Mouse (Mus musculus): Measurements from ENCODE around the gene Limk1. TPM values are rescaled to one million over a fixed set of nuclear protein-coding genes. Genes with fewer than 3 reads are reported as not detected.
A peak's percentile ranks its signal among the peaks of the same experiment; 100 is the strongest.
"Not testable (repeated sequence)": the region's sequence is repeated elsewhere in the genome, so short reads cannot be mapped to it uniquely, and the experiment has no call there.

The Limk1 gene
- polyA plus RNA-seq, 1 experiment from 2014 or later: 4.1 TPM

DNA sequence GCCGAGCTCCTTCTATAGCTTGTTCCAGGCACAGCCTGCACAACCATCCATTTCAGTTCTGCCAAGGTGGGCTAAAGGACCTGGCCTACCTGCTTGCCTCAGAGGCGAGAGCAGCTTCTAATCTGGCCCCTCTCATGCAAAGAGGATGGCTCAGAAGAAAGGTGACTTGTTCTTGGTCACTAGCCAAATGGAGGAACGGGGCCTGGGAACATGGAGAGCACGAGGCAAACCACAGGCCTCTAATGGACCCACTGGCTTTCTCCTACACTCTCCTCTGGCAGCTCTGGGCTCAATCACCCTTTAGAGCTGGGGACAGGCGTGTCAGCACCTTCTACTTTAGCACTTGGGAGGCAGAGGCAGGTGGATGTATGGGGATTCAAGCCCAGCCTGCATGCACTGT, 13.4 kb downstream of the Limk1 start:
- Histone ChIP-seq H3K9ac (no peak overlapping the region), H3K4me2 (replicated peaks) (no peak overlapping the region), H3K36me3 (no peaks in the 10 kb centered on the region), H3K9me3 (no peaks in the 10 kb centered on the region), H3K27me3 (replicated peaks) (no peaks in the 10 kb centered on the region), H3K4me1 (replicated peaks) (peaks cover 29% of the 10 kb centered on the region), H3K4me3 (replicated peaks) (no peak overlapping the region), H3K27ac (no peak overlapping the region)
- ATAC-seq: no peak
- 73% methylated on average over 5 of the region's 5 CpGs for WGBS

DNA sequence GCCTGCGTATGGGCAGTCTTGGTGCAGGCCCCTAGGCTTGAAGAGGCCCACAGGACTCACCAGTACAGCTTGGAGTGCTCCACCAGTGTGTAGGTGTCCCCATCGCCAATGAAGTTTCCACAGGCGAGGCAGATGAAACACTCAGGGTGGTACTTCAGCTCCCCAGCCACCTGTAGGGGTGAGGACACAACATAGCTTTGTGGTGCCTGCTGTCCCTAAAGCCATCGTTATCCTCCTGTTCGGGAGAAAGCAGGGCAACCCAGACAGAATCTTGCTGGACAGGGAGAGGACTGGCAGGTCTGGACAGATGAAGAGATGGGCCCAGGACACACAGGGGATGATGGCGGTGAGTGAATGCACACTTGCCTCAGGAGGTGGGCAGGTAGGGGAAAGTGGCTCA, 15.8 kb downstream of the Limk1 start:
- peaks cover 13% of the 10 kb centered on the region for H3K4me1 ChIP-seq (replicated peaks)
- no peak overlapping the region for H3K27ac ChIP-seq
- no peak overlapping the region for H3K9ac ChIP-seq
- no peaks in the 10 kb centered on the region for H3K9me3 ChIP-seq
- 93% methylated on average over 6 of the region's 6 CpGs for WGBS
- ATAC-seq: no peak
- 0 out of 2 replicates have a peak, but pooled peaks cover 8% of the 10 kb centered on the region for H3K36me3 ChIP-seq
- H3K4me2 ChIP-seq (replicated peaks): no peak overlapping the region
- H3K4me3 ChIP-seq (replicated peaks): no peak overlapping the region
- no peaks in the 10 kb centered on the region for H3K27me3 ChIP-seq (replicated peaks)

GRCm38 (mm10) chr5:134672198-134672516, 16.2 kb downstream of the Limk1 start:
- Histone ChIP-seq H3K4me3 (replicated peaks) (no peak overlapping the region), H3K4me1 (replicated peaks) (peaks cover 13% of the 10 kb centered on the region), H3K4me2 (replicated peaks) (no peak overlapping the region), H3K27me3 (replicated peaks) (no peaks in the 10 kb centered on the region), H3K27ac (no peak overlapping the region), H3K36me3 (0 out of 2 replicates have a peak, but pooled peaks cover 8% of the 10 kb centered on the region), H3K9me3 (no peaks in the 10 kb centered on the region), H3K9ac (no peak overlapping the region)
- ATAC-seq: no peak
- WGBS: 94% methylated on average over 1 of the region's 1 CpGs

- 70% methylated on average over 17 of the region's 17 CpGs for WGBS
- Histone ChIP-seq H3K9me3 (no peaks in the 10 kb centered on the region), H3K27ac (no peak overlapping the region), H3K4me3 (replicated peaks) (no peak overlapping the region), H3K36me3 (0 out of 2 replicates have a peak, but pooled peaks cover 8% of the 10 kb centered on the region), H3K9ac (no peak overlapping the region), H3K4me1 (replicated peaks) (peaks cover 10% of the 10 kb centered on the region), H3K4me2 (replicated peaks) (no peak overlapping the region), H3K27me3 (replicated peaks) (no peaks in the 10 kb centered on the region)
- no peak for ATAC-seq
Observed at GRCm38 (mm10) chr5:134671335-134672197, 16.8 kb downstream of the Limk1 start.

GRCm38 (mm10) chr5:134669001-134669708, 19.2 kb downstream of the Limk1 start:
- H3K36me3 ChIP-seq: 0 out of 2 replicates have a peak, but pooled peaks cover 8% of the 10 kb centered on the region
- 78% methylated on average over 20 of the region's 20 CpGs for WGBS

DNA sequence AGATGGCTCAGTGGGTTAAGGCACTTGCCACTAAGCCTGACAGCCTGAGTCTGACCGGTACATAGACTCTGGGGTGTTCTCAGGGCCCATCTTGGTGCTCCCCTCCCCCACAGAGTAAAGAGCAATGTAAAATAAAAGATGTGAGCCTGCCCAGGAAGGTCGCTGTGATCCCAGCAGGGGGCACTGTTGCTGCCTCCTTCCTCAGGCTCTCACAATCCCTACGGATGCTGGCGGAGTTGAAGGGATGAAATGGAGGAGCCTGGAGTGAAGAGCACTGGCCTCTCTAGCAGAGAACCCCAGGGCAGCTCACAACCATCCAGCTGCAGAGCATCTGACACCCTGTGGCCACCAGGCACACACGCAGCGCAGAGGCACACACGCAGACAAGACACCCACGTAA, 19.9 kb downstream of the Limk1 start:
- Histone ChIP-seq H3K9me3 (no peaks in the 10 kb centered on the region), H3K4me3 (replicated peaks) (no peak overlapping the region), H3K27ac (no peak overlapping the region), H3K27me3 (replicated peaks) (no peaks in the 10 kb centered on the region), H3K36me3 (0 out of 2 replicates have a peak, but pooled peaks cover 8% of the 10 kb centered on the region), H3K4me1 (replicated peaks) (no peaks in the 10 kb centered on the region), H3K9ac (no peak overlapping the region), H3K4me2 (replicated peaks) (no peak overlapping the region)
- peak; percentile 36; the same call in 1 of the 2 replicates for ATAC-seq
- WGBS: 47% methylated on average over 8 of the region's 8 CpGs

More at GRCm38 (mm10) chr5:134669001-134669708, 19.2 kb downstream of the Limk1 start:
- ATAC-seq: no peak
- Histone ChIP-seq H3K4me3 (replicated peaks) (no peak overlapping the region), H3K27me3 (replicated peaks) (no peaks in the 10 kb centered on the region), H3K4me1 (replicated peaks) (no peaks in the 10 kb centered on the region), H3K4me2 (replicated peaks) (no peak overlapping the region), H3K27ac (no peak overlapping the region), H3K9ac (no peak overlapping the region), H3K9me3 (no peaks in the 10 kb centered on the region)

DNA sequence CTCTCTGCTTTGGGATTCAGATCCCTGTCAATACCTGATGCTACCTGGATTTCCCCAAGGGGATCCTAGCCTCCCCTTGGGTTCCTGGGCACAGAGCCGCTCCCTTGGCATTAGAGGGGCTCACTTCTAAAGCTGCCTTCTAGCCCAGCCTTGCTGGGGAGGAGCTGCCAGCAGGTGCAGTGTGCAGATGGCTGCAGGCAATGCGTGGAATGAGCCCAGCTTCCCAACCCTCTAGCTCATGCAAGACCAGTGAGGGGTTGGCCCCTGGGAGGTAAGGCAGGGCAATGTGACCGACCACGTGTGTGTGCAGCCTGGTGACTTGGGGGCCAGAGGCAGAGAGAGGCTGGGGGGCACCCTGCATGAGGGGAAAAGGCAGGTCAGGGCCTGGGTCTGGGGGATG, 31.7 kb downstream of the Limk1 start:
- Histone ChIP-seq H3K9me3 (no peaks in the 10 kb centered on the region), H3K4me1 (replicated peaks) (0 out of 2 replicates have a peak, but pooled peaks cover 3% of the 10 kb centered on the region), H3K4me3 (replicated peaks) (no peak overlapping the region), H3K4me2 (replicated peaks) (no peak overlapping the region), H3K9ac (no peak overlapping the region), H3K27me3 (replicated peaks) (no peaks in the 10 kb centered on the region), H3K27ac (no peak overlapping the region), H3K36me3 (peaks cover 4% of the 10 kb centered on the region)
- no peak for ATAC-seq
- WGBS: 79% methylated on average over 4 of the region's 4 CpGs

DNA sequence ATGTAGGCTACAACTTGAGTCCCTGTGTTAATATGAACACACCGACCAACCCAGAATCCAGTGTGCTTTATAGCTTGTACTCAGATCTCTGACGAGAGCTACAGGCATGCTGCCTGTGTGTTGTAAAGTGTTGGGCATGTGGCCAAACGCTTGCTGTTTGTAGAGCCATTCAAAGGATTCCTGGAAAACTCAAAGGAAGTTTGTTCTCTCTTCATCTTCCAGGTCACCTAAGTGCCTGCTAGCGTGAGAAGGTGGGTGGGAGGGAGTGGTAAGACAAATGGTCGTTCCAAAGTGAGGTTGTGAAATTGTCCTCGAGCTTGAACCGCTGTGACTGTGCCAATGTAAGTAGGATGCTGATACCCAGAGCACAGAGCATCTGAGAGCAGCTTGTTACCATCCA, 36.4 kb downstream of the Limk1 start:
- WGBS: 37% methylated on average over 7 of the region's 7 CpGs
- no peaks in the 10 kb centered on the region for H3K27me3 ChIP-seq (replicated peaks)
- H3K4me2 ChIP-seq (replicated peaks): no peak overlapping the region
- no peaks in the 10 kb centered on the region for H3K9me3 ChIP-seq
- H3K27ac ChIP-seq: no peak overlapping the region
- H3K4me3 ChIP-seq (replicated peaks): no peak overlapping the region
- H3K9ac ChIP-seq: no peak overlapping the region
- ATAC-seq: 0 out of 2 replicates have a peak, but pooled peaks have one; percentile 18
- H3K4me1 ChIP-seq (replicated peaks): 0 out of 2 replicates have a peak, but pooled peaks cover 3% of the 10 kb centered on the region
- no peaks in the 10 kb centered on the region for H3K36me3 ChIP-seq

DNA sequence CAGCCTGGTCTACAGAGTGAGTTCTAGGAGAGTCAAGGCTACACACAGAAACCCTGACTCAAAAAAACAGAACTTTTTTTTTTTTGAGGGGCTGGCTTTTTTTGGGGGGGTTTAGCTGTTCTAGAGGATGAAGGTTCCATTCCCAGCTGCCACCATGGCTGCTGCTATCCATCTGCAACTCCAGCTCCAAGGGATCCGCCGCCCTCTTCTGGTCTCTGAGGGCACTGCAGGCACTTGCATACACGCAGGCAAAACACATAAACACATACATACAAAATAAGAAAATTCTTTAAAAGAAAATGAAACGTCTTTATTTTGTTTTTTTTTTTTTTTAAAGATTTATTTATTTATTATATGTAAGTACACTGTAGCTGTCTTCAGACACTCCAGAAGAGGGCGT, 37.5 kb downstream of the Limk1 start:
- ATAC-seq: no peak
- Histone ChIP-seq H3K4me1 (replicated peaks) (0 out of 2 replicates have a peak, but pooled peaks cover 3% of the 10 kb centered on the region), H3K36me3 (no peaks in the 10 kb centered on the region), H3K4me3 (replicated peaks) (no peak overlapping the region), H3K4me2 (replicated peaks) (no peak overlapping the region), H3K9me3 (no peaks in the 10 kb centered on the region), H3K27me3 (replicated peaks) (no peaks in the 10 kb centered on the region), H3K9ac (no peak overlapping the region), H3K27ac (no peak overlapping the region)
- 50% methylated on average over 5 of the region's 5 CpGs for WGBS

DNA sequence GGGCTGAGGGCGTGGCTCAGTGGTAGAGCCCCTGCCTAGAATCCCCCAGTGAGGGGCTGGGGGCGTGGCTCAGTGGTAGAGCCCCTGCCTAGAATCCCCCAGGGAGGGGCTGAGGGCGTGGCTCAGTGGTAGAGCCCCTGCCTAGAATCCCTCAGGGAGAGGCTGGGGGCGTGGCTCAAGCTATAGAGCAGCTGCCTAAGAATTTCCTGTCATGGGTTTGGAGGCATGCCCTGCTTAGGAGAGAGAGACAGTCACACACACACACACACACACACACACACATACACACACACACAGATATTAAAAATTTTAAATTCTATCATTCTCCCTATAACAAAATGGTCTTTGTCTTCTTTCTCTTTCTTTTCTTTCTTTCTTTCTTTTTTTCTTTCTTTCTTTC, 39.4 kb downstream of the Limk1 start:
- 79% methylated on average over 4 of the region's 4 CpGs for WGBS
- ATAC-seq: not testable (repeated sequence)

DNA sequence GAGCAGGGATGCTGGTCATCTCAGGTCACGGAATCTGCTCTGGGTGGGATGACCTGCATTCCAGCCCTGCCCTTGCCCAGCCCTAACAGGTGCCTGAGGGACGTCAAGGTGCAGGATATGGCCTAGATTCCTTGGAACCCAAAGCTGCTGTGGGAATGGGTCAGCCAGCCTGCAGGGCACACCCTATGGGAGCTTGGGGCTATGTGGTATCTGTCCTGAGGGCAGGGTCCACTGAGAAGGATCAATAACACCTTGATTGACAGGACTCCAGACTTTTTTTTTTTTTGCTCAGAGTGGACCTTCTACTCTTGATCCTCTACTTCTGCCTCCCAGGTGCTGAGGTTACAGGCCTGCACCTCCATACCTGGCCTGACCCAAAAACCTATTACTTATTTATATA, 41.0 kb downstream of the Limk1 start:
- H3K4me3 ChIP-seq (replicated peaks): no peak overlapping the region
- WGBS: 77% methylated on average over 2 of the region's 2 CpGs
- H3K9me3 ChIP-seq: no peaks in the 10 kb centered on the region
- ATAC-seq: peak; percentile 17; the same call in 1 of the 2 replicates
- H3K4me1 ChIP-seq (replicated peaks): 0 out of 2 replicates have a peak, but pooled peaks cover 8% of the 10 kb centered on the region
- H3K36me3 ChIP-seq: no peaks in the 10 kb centered on the region
- no peaks in the 10 kb centered on the region for H3K27me3 ChIP-seq (replicated peaks)
- H3K27ac ChIP-seq: no peak overlapping the region
- H3K4me2 ChIP-seq (replicated peaks): no peak overlapping the region
- no peak overlapping the region for H3K9ac ChIP-seq

More for the DNA sequence above, 39.4 kb downstream of the Limk1 start:
- not testable (repeated sequence) for H3K9ac ChIP-seq; H3K27me3 ChIP-seq (replicated peaks); H3K9me3 ChIP-seq; H3K4me3 ChIP-seq (replicated peaks); H3K4me1 ChIP-seq (replicated peaks); H3K4me2 ChIP-seq (replicated peaks); H3K36me3 ChIP-seq; H3K27ac ChIP-seq

- Histone ChIP-seq H3K9ac (no peak overlapping the region), H3K36me3 (no peaks in the 10 kb centered on the region), H3K4me2 (replicated peaks) (no peak overlapping the region), H3K27ac (no peak overlapping the region), H3K4me1 (replicated peaks) (0 out of 2 replicates have a peak, but pooled peaks cover 5% of the 10 kb centered on the region), H3K27me3 (replicated peaks) (no peaks in the 10 kb centered on the region), H3K9me3 (no peaks in the 10 kb centered on the region), H3K4me3 (replicated peaks) (no peak overlapping the region)
- 73% methylated on average over 4 of the region's 4 CpGs for WGBS
- no peak for ATAC-seq
Observed at GRCm38 (mm10) chr5:134646461-134646860, 41.9 kb downstream of the Limk1 start.
